Mouse (Mus musculus) kidney, adult 2 months (tissue): ENCODE results near the gene Plcd3.

Source experiments
- CTCF ChIP-seq: fragments of 200-500 bp; conservative IDR thresholded peaks from 2 replicates; pipeline ENCODE4 v1.5.1; 2011; ENCODE audit warnings: low read depth, mild to moderate bottlenecking, control low read depth, low read length, moderate library complexity, mixed read lengths; ENCODE audit not compliant: insufficient read depth, insufficient read length
- POLR2A ChIP-seq: fragments of 200-500 bp; IDR thresholded peaks from one replicate; pipeline ENCODE4 v1.6.1; 2011; ENCODE audit warnings: low read depth, low read length, control low read depth

DNA sequence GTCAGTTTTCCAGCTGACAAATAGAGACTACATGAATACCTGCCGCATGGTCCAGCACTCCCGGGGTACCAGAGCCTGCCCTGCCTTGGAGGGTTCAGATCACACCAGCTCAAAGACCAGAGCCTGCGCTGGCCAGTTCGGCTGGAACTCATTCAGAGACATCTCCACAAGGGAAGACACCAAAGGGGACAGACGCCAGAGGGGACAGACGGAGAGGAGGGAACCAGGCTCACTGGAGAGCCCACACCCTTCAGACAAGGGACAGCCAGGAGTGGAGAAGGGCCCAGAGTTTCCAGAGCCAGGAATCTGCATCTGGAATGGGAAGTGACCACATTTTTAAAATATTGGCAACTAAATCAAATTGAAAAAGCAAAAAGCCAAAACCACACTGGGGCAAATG is 19.8 kb downstream of the Plcd3 start:
- TF ChIP-seq POLR2A (no peak), CTCF (no peak)
